Mouse (Mus musculus): ENCODE measurements around the gene Stk25. TPM values are rescaled to one million over a fixed set of nuclear protein-coding genes. Genes with fewer than 3 reads are reported as not detected.
"Not testable (repeated sequence)": the region's sequence is repeated elsewhere in the genome, so short reads cannot be mapped to it uniquely, and the experiment has no call there.

The Stk25 gene
- polyA plus RNA-seq (2012; rRNA removed), result 338 and 358 TPM in 2 replicates

GRCm38 (mm10) chr1:93658559-93658958 is at the start of gene Stk25:
Gene Stk25 (minus strand): TSS chr1:93658659.
- not testable (repeated sequence) for DNase-seq (ENCODE audit: low read depth)

- no peak for DNase-seq (ENCODE audit: low read depth)
- TF ChIP-seq POLR2A (IDR thresholded peaks at IDR 0.05; ENCODE audit: borderline replicate concordance, extremely low read depth, insufficient read depth, insufficient read length, poor library complexity, severe bottlenecking) (no peak), CTCF (IDR thresholded peaks at IDR 0.05; ENCODE audit: borderline replicate concordance, extremely low read depth, insufficient read depth, insufficient read length) (no peak)
Measured at GRCm38 (mm10) chr1:93705389-93705788, 46.9 kb upstream of the Stk25 start.

GRCm38 (mm10) chr1:93704341-93704740 is 45.9 kb upstream of the Stk25 start:
- TF ChIP-seq POLR2A (IDR thresholded peaks at IDR 0.05; ENCODE audit: borderline replicate concordance, extremely low read depth, insufficient read depth, insufficient read length, poor library complexity, severe bottlenecking), result no peak
- no peak for TF ChIP-seq CTCF (IDR thresholded peaks at IDR 0.05; ENCODE audit: borderline replicate concordance, extremely low read depth, insufficient read depth, insufficient read length)
- DNase-seq (ENCODE audit: low read depth), result no peak

GRCm38 (mm10) chr1:93703472-93704048 is 45.1 kb upstream of the Stk25 start:
- DNase-seq (ENCODE audit: low read depth), result no peak
- TF ChIP-seq POLR2A (IDR thresholded peaks at IDR 0.05; ENCODE audit: borderline replicate concordance, extremely low read depth, insufficient read depth, insufficient read length, poor library complexity, severe bottlenecking), result no peak
- no peak for TF ChIP-seq CTCF (IDR thresholded peaks at IDR 0.05; ENCODE audit: borderline replicate concordance, extremely low read depth, insufficient read depth, insufficient read length)

GRCm38 (mm10) chr1:93702106-93702505 is 43.6 kb upstream of the Stk25 start:
- DNase-seq (ENCODE audit: low read depth), result no peak
- no peak for TF ChIP-seq POLR2A (IDR thresholded peaks at IDR 0.05; ENCODE audit: borderline replicate concordance, extremely low read depth, insufficient read depth, insufficient read length, poor library complexity, severe bottlenecking)
- no peak for TF ChIP-seq CTCF (IDR thresholded peaks at IDR 0.05; ENCODE audit: borderline replicate concordance, extremely low read depth, insufficient read depth, insufficient read length)

- DNase-seq (ENCODE audit: low read depth), result no peak
- TF ChIP-seq CTCF (IDR thresholded peaks at IDR 0.05; ENCODE audit: borderline replicate concordance, extremely low read depth, insufficient read depth, insufficient read length) (no peak), POLR2A (IDR thresholded peaks at IDR 0.05; ENCODE audit: borderline replicate concordance, extremely low read depth, insufficient read depth, insufficient read length, poor library complexity, severe bottlenecking) (no peak)
Measured at GRCm38 (mm10) chr1:93699159-93699558, 40.7 kb upstream of the Stk25 start.

GRCm38 (mm10) chr1:93697317-93697716 is 38.9 kb upstream of the Stk25 start:
- TF ChIP-seq CTCF (IDR thresholded peaks at IDR 0.05; ENCODE audit: borderline replicate concordance, extremely low read depth, insufficient read depth, insufficient read length) (no peak), POLR2A (IDR thresholded peaks at IDR 0.05; ENCODE audit: borderline replicate concordance, extremely low read depth, insufficient read depth, insufficient read length, poor library complexity, severe bottlenecking) (no peak)
- no peak for DNase-seq (ENCODE audit: low read depth)

- no peak for DNase-seq (ENCODE audit: low read depth)
- TF ChIP-seq CTCF (IDR thresholded peaks at IDR 0.05; ENCODE audit: borderline replicate concordance, extremely low read depth, insufficient read depth, insufficient read length) (no peak), POLR2A (IDR thresholded peaks at IDR 0.05; ENCODE audit: borderline replicate concordance, extremely low read depth, insufficient read depth, insufficient read length, poor library complexity, severe bottlenecking) (no peak)
Measured at GRCm38 (mm10) chr1:93694966-93695365, 36.5 kb upstream of the Stk25 start.

GRCm38 (mm10) chr1:93693943-93694342 is 35.5 kb upstream of the Stk25 start:
- TF ChIP-seq POLR2A (IDR thresholded peaks at IDR 0.05; ENCODE audit: borderline replicate concordance, extremely low read depth, insufficient read depth, insufficient read length, poor library complexity, severe bottlenecking) (no peak), CTCF (IDR thresholded peaks at IDR 0.05; ENCODE audit: borderline replicate concordance, extremely low read depth, insufficient read depth, insufficient read length) (no peak)
- no peak for DNase-seq (ENCODE audit: low read depth)

- no peak for DNase-seq (ENCODE audit: low read depth)
- TF ChIP-seq CTCF (IDR thresholded peaks at IDR 0.05; ENCODE audit: borderline replicate concordance, extremely low read depth, insufficient read depth, insufficient read length) (no peak), POLR2A (IDR thresholded peaks at IDR 0.05; ENCODE audit: borderline replicate concordance, extremely low read depth, insufficient read depth, insufficient read length, poor library complexity, severe bottlenecking) (no peak)
Measured at GRCm38 (mm10) chr1:93693502-93693901, 35.0 kb upstream of the Stk25 start.

- DNase-seq (ENCODE audit: low read depth), result no peak
- TF ChIP-seq CTCF (IDR thresholded peaks at IDR 0.05; ENCODE audit: borderline replicate concordance, extremely low read depth, insufficient read depth, insufficient read length), result no peak
- TF ChIP-seq POLR2A (IDR thresholded peaks at IDR 0.05; ENCODE audit: borderline replicate concordance, extremely low read depth, insufficient read depth, insufficient read length, poor library complexity, severe bottlenecking), result no peak
Measured at GRCm38 (mm10) chr1:93692773-93693172, 34.3 kb upstream of the Stk25 start.

GRCm38 (mm10) chr1:93691786-93692357 is 33.4 kb upstream of the Stk25 start:
- TF ChIP-seq CTCF (IDR thresholded peaks at IDR 0.05; ENCODE audit: borderline replicate concordance, extremely low read depth, insufficient read depth, insufficient read length), result no peak
- no peak for TF ChIP-seq POLR2A (IDR thresholded peaks at IDR 0.05; ENCODE audit: borderline replicate concordance, extremely low read depth, insufficient read depth, insufficient read length, poor library complexity, severe bottlenecking)
- no peak for DNase-seq (ENCODE audit: low read depth)

Data from brain, embryonic 14.5 days (tissue).